Mouse (Mus musculus) heart, postnatal 0 days (tissue): ENCODE measurements around the gene Camk2g.

ENCODE experiments used
- CTCF ChIP-seq: IDR thresholded peaks from 2 replicates; pipeline ENCODE4 v1.5.1; 2016; ENCODE audit warnings: antibody characterized with exemption, control low read depth, low read depth
- EP300 ChIP-seq: IDR thresholded peaks from 2 replicates; pipeline ENCODE4 v1.6.1; 2016; ENCODE audit warnings: antibody characterized with exemption, low read depth

GRCm38 (mm10) chr14:20827061-20827460 is 33.2 kb upstream of the Camk2g start:
- TF ChIP-seq CTCF (no peak), EP300 (no peak)
